In genomic region chr2:132004495-132005136, GRCm38 (mm10) we compare ENCODE assay signal across 10 mouse cellular contexts. TPM values are rescaled to one million over a fixed set of nuclear protein-coding genes. Genes with fewer than 3 reads are reported as not detected.
DNase-seq lines count a peak whose midpoint lies in the region; ATAC-seq and TF ChIP-seq lines count a peak whose summit lies in the region.
"Had no signal": no experiment of that assay in that cellular context is flagged by ENCODE, and none has a peak within 500 bp of the region (broad histone marks: within the 10 kb centered on the region; RNA-seq: fewer than 3 reads in every experiment).

No protein-coding gene starts in this region.

- no peak for ATAC-seq in megakaryocyte-erythroid progenitor cell, adult 5-6 weeks (replicated peaks; ENCODE audit: low FRiP score, low TSS enrichment, poor library complexity, severe bottlenecking)

- H3K4me3 ChIP-seq in gastrocnemius, adult 2 months, result no peak overlapping the region

- intact Hi-C loops in gastrocnemius, adult 2 months (cut with DNase I), result no loop called here
- intact Hi-C loops in gastrocnemius, postnatal 14 days (cut with DNase I; ENCODE audit: low total_unique reads), result loop anchor here (10.0 kb wide), 1 partner anchor 60 kb away; no protein-coding TSS in a partner anchor

- no peak for TF ChIP-seq CTCF in gastrocnemius, adult 2 months (IDR thresholded peaks at IDR 0.05)

- DNase-seq in gastrocnemius, adult 2 months, result no peak
- no peak for DNase-seq in gastrocnemius, postnatal 14 days
- peak; percentile 69 for DNase-seq in CD4-positive, CD25-positive, alpha-beta regulatory T cell, adult 2 months (ENCODE audit: low read depth, low spot score)
- DNase-seq in induced T-regulatory cell, adult 2 months (ENCODE audit: low read depth), result peak; percentile 75
- peak; percentile 39 for DNase-seq in lung, postnatal 14 days
- no peak for DNase-seq in T-cell, adult 2 months (ENCODE audit: low spot score)
- no peak for DNase-seq in cerebellum, postnatal 25 days
- DNase-seq: heart, postnatal 10 days; lung, embryonic 14.5 days had no signal

- H3K27ac ChIP-seq in gastrocnemius, adult 2 months, result peak overlapping the region; percentile 77

RNA-seq across cellular contexts. Expression of gene Rassf2, which starts 25.4 kb away (rescaled TPM):
- total RNA-seq in gastrocnemius, adult 2 months (2021), result 1 to 10 TPM; 3.5 to 6.8 TPM
- total RNA-seq in gastrocnemius, postnatal 14 days (2021), result 10 to 100 TPM in 1 of 2 experiments, 1 to 10 TPM in 1; 8.5 to 13.1 TPM
- 4.3 and 10.8 TPM in 2 replicates for total RNA-seq in megakaryocyte-erythroid progenitor cell, adult 5-6 weeks (2014; fragmentation: Nextera tagmentation)
- total RNA-seq in megakaryocyte-erythroid progenitor cell, adult 5-6 weeks (2017), result 2.3 and 4.8 TPM in 2 replicates

RNA-seq across cellular contexts. Expression of gene Prnd, which starts 54.0 kb away (rescaled TPM):
- total RNA-seq in gastrocnemius, adult 2 months (2021), result under 1 TPM; 0.08 to 0.15 TPM
- total RNA-seq in gastrocnemius, postnatal 14 days (2021), result 10 to 100 TPM in 1 of 2 experiments, 1 to 10 TPM in 1; 9.6 to 24.2 TPM
- total RNA-seq in megakaryocyte-erythroid progenitor cell, adult 5-6 weeks (2014; fragmentation: Nextera tagmentation), result not detected in 2 replicates
- total RNA-seq in megakaryocyte-erythroid progenitor cell, adult 5-6 weeks (2017), result not detected in 2 replicates

Comparison
In these comparisons a context has a peak if more than half of its experiments do, and no peak if none do; other contexts are left out.
1. RNA of gene Prnd, which starts 54.0 kb away (total RNA-seq): 9.6 to 24.2 TPM in gastrocnemius, postnatal 14 days; 0.08 to 0.15 TPM in gastrocnemius, adult 2 months and not detected in megakaryocyte-erythroid progenitor cell, adult 5-6 weeks; every median in the first group is over 4 times any median in the second.
2. DNase-seq: peak in CD4-positive, CD25-positive, alpha-beta regulatory T cell, adult 2 months (single experiment), induced T-regulatory cell, adult 2 months (single experiment) and lung, postnatal 14 days (single experiment); none in gastrocnemius, adult 2 months (single experiment), gastrocnemius, postnatal 14 days (single experiment), T-cell, adult 2 months (single experiment) and cerebellum, postnatal 25 days (0 of 2).